Mouse (Mus musculus) MEL (cell line): ENCODE data around the gene Bace1.

Experiments used
- CTCF ChIP-seq, 3 experiments: IDR thresholded peaks in 2 of 3; conservative IDR thresholded peaks in 1 of 3; 2 replicates each; pipeline ENCODE4 v1.5.1; 2011 to 2012; ENCODE audit warnings: low read length in 3 of 3, low read depth in 2 of 3, mild to moderate bottlenecking in 2 of 3, improper control_type of control experiment in 1 of 3, inconsistent platforms in 1 of 3, mixed read lengths in 1 of 3, moderate library complexity in 1 of 3; ENCODE audit not compliant: control insufficient read depth in 1 of 3, insufficient read depth in 1 of 3, poor library complexity in 1 of 3, severe bottlenecking in 1 of 3
- MAZ ChIP-seq: IDR thresholded peaks from 2 replicates; pipeline ENCODE4 v1.6.1; 2012; ENCODE audit warnings: low read depth, mild to moderate bottlenecking, inconsistent platforms, low read length, improper control_type of control experiment
- MYC ChIP-seq: IDR thresholded peaks from 2 replicates; pipeline ENCODE4 v1.6.1; 2011; ENCODE audit warnings: low read depth, mild to moderate bottlenecking, low read length, improper control_type of control experiment, moderate library complexity
- POLR2A ChIP-seq, 2 experiments: IDR thresholded peaks; 2 replicates each; pipeline ENCODE4 v1.6.1; 2011 to 2012; ENCODE audit warnings: low read length in 2 of 2, mild to moderate bottlenecking in 2 of 2, control low read depth in 1 of 2, improper control_type of control experiment in 1 of 2, low read depth in 1 of 2, moderate library complexity in 1 of 2; ENCODE audit not compliant: control insufficient read depth in 1 of 2, insufficient read depth in 1 of 2, poor library complexity in 1 of 2
- ZNF384 ChIP-seq: IDR thresholded peaks from 2 replicates; pipeline ENCODE4 v1.6.1; 2012; ENCODE audit warnings: low read depth, mild to moderate bottlenecking, inconsistent platforms, low read length, improper control_type of control experiment

GRCm38 (mm10) chr9:45815113-45815512 is 23.3 kb upstream of the Bace1 start:
- TF ChIP-seq MYC = no peak
- no peak for TF ChIP-seq ZNF384
- no peak for TF ChIP-seq MAZ
- TF ChIP-seq POLR2A (IDR thresholded peaks at IDR 0.05; ENCODE audit: control insufficient read depth in 1 of 2, insufficient read depth in 1 of 2, low read depth in 1 of 2, low read length in 2 of 2, poor library complexity in 1 of 2) = no peak
- no peak for TF ChIP-seq CTCF (IDR thresholded peaks at IDR 0.05 in 2 of 3, conservative IDR thresholded peaks at IDR 0.05 in 1 of 3; ENCODE audit: control insufficient read depth in 1 of 3, insufficient read depth in 1 of 3, low read depth in 2 of 3, low read length in 3 of 3, poor library complexity in 1 of 3, severe bottlenecking in 1 of 3)
